Mouse (Mus musculus) CH12F3 (cell line): ENCODE measurements around the gene Hinfp.
"Not testable (repeated sequence)": the region's sequence is repeated elsewhere in the genome, so short reads cannot be mapped to it uniquely, and the experiment has no call there.

Source experiments
- in situ Hi-C: fragments of 300-500 bp; cut with MboI; formaldehyde crosslinking; loops from 2 replicates; pipeline ENCODE4 v1.14.3; 2020; ENCODE audit warnings: low sequenced_read_pairs

Gene Hinfp

DNA sequence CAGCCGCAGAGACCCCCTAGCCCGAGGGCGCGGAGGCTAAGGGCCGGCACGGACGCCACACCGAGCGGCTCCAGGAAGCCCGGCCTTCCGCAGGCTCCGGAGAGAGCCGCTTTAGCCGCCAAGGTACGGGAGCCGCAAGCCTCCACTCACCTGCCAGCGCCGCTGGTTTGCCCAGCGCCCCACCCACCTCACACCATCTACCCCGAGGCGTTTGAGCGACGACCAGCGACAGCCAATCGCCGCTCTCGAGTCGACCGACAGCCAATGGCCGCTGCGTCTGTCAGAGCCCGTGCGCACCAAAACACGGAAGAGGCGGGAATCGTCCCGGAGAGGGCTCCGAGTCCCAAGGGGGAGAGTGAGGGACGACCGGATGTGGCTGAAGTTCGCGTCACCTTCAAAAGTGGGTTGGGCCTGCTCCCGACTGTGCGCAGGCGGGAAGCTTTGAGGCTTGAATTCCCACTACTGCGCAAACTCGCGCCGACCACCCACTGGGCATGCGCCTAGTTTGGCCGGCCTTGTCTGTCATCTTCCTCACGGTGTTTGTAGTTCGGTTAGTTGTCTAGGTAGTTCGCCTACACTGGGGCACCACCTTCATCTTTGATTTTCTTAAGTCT lies at the start of gene Hinfp:
TSS of gene Hinfp (minus strand) at position 206 of the 614 bp plus-strand sequence.
- in situ Hi-C loops, result no loop called here

- in situ Hi-C loops, result no loop called here
These were observed 47.7 kb upstream of the Hinfp start for GRCm38 (mm10) chr9:44353142-44353541.

DNA sequence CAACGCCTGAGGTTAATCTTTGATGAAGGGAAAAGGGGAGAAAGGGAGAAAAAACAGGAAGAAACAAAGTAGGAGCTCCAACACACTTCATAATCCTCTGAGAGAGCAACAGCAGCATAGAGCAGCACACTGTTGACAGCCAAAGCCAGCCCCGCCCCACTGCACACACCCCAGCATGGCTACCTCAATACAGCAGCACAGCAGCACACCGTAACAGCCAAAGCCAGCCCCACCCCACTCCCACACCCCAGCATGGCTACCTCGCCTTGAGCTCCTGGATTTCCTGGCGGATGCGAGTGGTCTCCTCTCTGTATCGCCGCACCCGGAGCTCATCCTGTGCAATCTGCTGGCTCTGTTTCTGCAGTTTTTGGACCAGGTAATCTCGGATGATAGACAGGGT lies 46.9 kb upstream of the Hinfp start:
- in situ Hi-C loops, result no loop called here

- in situ Hi-C loops, result no loop called here
These were observed 45.9 kb upstream of the Hinfp start for GRCm38 (mm10) chr9:44351396-44351795.

DNA sequence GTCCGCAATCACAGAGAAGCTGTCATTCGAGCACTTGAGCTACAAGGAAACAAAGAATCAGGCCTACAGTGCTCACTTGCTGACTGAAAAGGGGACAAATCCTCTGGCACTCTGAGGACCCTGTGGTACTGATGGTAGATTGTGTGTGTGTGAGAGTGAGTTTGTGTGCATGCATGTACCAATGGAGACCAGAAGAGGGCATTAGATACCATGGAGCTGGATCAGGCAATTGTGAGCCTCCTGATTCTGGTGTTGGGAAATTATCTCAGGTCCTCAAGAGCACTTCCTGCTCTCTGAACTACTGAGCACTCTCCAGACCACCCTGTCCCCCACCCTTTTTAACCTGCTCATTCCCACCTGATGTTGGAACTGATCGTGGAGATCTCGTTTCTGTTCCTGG lies 43.1 kb upstream of the Hinfp start:
- in situ Hi-C loops, result no loop called here

DNA sequence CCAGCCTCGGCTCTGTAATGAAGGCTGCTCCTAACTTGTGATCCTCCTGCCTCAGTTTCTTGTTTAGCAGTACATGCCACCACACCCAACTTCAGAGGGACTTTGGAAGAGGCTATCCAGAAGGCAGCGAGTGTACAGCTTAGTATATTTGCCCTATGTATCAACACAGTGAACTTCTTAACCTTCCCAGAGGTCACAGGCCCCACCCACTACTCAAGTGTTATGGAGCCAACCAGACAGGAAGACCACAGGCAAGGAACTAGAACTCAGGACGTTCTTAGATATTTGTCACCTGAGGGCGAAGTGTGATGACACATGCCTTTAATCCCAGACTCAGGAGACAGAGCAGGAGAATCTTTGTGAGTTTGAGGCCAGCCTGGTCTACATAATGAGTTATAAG lies 42.1 kb upstream of the Hinfp start:
- in situ Hi-C loops, result no loop called here

- in situ Hi-C loops, result no loop called here
These were observed 41.7 kb upstream of the Hinfp start for GRCm38 (mm10) chr9:44347166-44347565.

DNA sequence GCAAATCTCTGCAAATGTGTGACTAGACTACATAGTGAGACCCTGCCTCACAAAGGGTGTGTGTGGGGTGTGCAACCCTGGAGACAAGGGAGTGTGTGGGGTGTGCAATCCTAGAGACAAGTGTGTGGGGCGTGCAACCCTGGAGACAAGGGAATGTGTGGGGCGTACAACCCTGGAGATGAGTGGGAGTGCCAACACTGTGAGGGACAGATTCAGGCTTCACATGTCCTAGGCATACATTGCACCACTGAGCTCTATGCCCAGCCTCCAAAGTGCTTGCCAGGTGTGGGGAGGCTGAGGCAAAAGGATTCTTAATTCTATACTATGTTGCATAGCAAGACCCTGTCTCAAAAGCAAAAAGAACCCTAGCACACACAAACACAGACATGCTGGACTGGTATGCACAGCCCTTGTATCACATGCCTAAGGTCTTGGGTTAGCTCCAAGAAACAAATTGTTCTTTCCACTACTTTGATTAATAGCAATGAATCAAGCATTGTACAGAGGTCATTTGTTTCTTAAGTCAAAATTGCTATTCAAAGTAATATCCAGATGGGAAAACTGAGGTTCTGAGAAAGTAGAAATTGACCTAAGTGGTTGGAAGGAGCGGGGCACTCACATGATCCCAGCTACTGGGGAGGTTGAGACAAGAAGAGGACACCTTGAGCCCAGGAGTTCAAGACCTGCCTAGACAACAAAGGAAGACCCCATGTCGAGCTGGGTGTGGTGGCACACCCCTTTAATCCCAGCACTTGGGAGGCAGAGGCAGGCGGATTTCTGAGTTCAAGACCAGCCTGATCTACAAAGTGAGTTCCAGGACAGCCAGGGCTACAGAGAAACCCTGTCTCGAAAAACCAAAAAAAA lies 40.3 kb upstream of the Hinfp start:
- in situ Hi-C loops, result no loop called here

- in situ Hi-C loops, result no loop called here
These were observed 38.4 kb upstream of the Hinfp start, which contains the start of gene Hmbs for GRCm38 (mm10) chr9:44343781-44344421. TSS of gene Hmbs (minus strand) at chr9:44344228.

GRCm38 (mm10) chr9:44343290-44343689 lies 37.8 kb upstream of the Hinfp start:
- in situ Hi-C loops, result no loop called here

DNA sequence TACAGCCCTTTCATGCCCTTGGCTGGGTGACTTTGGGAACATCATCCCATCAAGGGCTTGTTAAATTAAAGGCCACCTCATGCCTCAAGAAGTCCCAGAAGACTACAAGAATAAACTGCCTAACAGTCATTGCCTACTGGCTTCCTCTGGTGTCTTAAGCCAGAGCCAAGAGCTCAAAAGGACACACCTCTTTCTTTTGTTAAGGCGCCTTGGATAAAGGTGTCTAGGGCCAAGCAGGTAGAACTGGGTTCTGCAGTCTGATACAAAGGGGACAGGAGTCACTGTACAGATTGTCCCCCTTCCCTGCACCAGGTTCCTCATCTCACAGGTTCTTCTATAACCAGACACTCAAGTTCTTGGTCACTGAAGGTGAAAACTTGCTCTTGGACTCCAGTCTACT lies 37.1 kb upstream of the Hinfp start:
- in situ Hi-C loops, result no loop called here

- in situ Hi-C loops, result no loop called here
These were observed 36.7 kb upstream of the Hinfp start for GRCm38 (mm10) chr9:44342173-44342572.

DNA sequence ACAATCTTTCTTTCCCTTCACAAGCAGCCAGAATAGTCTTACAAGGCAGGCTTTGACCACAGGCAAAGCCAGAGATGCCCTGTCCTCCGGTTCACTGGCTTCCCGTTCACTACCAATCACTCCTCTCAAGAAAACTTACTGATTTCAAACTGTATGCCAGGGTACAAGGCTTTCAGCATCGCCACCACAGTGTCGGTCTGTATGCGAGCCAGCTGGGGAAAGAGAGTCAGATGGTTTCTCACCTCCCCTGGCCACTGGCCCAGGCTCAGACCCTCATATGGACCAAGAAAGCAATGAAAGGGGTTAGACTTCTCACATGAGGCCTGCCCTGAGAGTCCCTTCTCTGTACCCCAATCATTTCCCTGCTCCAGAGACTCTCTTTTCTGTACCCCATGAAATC lies 36.0 kb upstream of the Hinfp start:
- in situ Hi-C loops, result no loop called here

DNA sequence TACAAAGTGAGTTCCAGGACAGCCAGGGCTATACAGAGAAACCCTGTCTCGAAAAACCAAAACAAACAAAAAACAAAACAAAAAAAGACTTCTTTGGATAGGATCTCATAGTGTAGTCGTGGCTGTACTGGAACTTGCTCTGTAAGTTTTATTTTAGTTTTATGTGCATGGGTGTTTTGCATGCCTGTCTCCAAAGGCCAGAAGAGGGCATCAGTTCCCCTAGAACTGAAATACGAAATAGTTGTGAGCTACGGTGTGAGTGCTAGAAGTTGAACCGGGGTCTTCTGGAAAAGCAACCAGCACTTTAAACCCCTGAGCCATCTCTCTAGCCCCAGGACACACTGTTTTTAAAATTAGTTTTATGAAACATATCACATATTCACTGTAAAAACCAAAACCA lies 33.1 kb upstream of the Hinfp start:
- in situ Hi-C loops, result no loop called here

DNA sequence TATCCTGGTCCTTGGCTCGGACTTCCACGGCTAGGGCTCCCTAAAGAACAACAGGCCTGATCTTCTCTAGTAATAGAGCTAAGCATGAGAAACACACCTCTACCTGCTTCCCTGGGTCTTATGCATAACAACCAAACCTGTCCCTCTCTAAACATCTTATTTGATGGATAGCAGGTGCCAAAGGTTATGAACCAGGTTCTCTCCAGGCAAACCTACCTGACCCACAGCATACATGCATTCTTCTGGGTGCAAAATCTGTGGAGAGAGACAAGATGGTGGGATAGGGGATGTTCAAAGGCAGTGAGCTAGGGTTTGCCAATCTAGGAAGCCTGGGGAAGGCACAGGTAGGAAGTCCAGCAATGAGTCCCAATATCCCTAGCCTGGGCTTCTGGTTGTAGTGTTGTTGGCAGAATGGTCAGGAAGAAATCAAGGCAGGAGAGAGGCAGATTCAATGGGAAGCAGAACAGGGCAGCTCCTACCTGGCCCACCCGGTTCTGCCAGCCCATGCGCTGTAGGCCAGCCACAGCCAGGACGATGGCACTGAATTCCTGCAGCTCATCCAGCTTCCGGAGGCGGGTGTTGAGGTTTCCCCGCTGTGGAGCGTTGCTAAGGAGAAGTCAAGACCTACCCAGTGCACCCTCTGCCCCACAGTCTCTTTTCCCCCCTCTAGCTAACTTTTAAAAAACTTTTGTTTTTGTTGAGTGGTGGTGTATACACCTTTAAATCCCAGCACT lies 32.1 kb upstream of the Hinfp start:
- in situ Hi-C loops, result no loop called here

DNA sequence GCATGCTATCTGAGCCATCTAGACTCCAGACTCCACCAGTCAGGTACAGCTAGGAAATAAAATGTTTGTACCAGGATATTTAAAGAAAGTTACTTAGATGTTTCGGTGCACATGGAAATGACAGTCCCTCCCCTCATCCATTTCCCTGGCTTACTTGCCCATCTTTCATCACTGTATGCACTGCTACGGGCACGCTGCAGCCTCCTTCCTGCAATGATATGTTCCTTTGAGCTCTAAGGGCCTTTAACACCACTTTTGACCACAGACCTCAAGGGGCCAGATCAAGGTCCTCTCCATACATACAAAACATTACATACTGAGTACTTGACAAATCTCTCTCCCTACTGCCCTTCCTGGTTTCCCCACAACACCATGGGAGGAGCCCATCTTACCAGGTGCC lies 31.5 kb upstream of the Hinfp start:
- in situ Hi-C loops, result no loop called here

- in situ Hi-C loops, result not testable (repeated sequence)
These were observed 31.0 kb upstream of the Hinfp start for GRCm38 (mm10) chr9:44336513-44336912.

DNA sequence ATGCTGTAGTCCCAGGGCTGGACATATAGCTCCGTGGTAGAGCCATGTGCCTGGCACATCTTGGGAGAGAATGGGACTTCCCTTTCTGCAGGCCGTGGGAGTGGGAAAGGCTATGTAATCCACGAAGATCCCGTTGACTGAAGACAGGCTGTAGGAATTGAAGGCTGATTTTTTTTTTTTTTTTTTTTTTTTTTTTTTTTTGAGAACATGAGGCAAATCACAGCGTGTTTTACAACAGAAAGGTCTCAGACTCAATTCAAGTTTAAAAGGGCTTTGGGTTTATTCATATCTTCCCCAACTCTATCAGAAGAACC lies 30.6 kb upstream of the Hinfp start:
- in situ Hi-C loops, result no loop called here

DNA sequence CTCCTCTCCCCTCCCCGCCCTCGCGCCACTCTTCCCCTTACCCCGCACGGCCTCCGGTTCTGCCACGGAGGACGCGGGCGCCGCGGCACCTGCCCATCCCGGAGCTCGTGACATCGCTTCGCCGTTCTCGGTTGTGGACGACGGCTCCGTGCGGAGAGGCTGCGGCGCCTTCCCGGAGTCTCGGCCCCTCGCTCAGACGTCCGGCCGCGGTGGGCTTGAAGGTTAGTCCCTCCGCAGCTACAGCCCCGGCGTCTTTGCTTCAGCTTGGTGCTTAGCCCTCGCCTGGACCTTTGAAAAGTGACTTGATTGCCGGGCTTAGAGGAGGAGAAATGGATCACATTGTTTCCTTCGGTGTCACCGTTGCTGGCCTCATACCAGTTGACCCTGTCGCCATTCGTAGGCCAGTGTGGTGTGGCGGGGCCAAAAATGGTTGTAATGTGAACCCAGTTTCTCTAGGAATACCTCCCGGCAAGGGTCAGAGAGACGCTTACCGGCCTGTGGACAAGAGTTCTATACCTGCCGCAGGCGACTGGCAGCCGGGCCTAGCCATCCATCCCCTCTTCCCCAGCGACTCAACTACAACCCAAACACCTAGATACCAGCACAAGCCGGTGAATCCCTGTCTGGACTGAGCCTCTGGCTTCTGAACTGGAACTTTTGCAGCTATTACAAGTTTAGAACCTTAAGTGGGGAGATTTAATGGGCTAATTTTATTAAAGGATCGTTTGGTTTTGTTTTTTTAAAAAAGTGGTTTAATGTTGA lies 30.0 kb upstream of the Hinfp start:
- in situ Hi-C loops, result no loop called here

- in situ Hi-C loops, result no loop called here
These were observed 29.2 kb upstream of the Hinfp start, which contains the start of gene H2afx for GRCm38 (mm10) chr9:44334396-44335330. TSS of gene H2afx (plus strand) at chr9:44334694.
